Mouse (Mus musculus) A20 (cell line): ENCODE measurements around the gene Cyb561d2.

Experiments
- DNase-seq: peaks from one replicate; pipeline ENCODE4 v3.0.0-alpha.2; 2011; ENCODE audit warnings: low read depth, low spot score

The Cyb561d2 gene

GRCm38 (mm10) chr9:107571534-107572326 is 29.7 kb upstream of the Cyb561d2 start:
- DNase-seq: no peak

GRCm38 (mm10) chr9:107570845-107571244 is 28.9 kb upstream of the Cyb561d2 start:
- DNase-seq: no peak

GRCm38 (mm10) chr9:107570016-107570415 is 28.0 kb upstream of the Cyb561d2 start:
- DNase-seq: no peak

- no peak for DNase-seq
Measured at GRCm38 (mm10) chr9:107569270-107569669, 27.3 kb upstream of the Cyb561d2 start.

DNA sequence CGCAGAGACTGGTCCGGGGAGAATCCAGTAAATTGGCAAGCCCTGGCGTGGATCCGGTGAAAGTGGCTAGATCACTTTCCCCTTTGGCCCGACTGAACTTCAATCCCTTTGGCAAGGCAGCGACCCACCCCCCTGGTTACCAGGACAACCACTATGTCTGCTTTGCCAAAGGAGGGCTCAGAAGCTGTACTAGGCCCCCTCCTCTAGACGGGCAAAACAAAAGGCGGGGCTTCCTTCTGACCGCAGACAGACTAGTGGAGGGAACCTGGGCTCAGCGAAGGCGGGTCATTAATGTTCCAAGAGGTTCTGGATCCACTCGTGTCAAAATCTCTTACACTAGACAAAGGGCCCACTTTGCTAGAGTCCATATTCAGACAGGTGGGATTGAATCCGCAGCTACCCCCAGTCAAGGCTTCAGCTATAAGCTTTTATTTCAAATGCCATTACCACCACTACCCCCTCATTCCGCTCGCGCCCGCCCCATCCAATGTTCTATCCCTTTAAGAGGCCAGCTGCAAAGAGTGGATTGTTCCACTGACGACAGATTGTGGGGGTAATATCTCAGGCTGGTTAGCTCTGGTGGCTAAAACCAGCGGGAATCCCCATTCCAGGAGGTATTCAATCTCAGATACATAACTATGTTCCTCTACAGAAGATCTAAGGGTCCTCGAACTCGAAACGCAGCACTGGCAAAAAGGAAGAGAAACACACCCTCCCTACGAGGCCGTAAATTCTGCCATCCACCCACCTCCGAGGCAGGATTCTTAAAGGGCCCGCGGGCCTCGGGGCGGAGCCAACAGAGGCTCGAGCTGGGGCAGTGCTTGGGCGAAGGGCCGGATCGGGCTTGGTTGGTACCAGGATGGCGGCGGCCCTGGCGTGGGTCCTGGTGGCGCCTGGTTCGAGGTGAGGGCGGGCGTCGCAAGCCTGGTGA is 26.6 kb upstream of the Cyb561d2 start:
- DNase-seq: peak; percentile 95

GRCm38 (mm10) chr9:107567702-107568319 is 25.8 kb upstream of the Cyb561d2 start, which contains the start of gene Hyal2:
Gene Hyal2 (plus strand): TSS chr9:107567945.
- DNase-seq: no peak

- DNase-seq: no peak
Measured at GRCm38 (mm10) chr9:107566855-107567254, 24.9 kb upstream of the Cyb561d2 start.

DNA sequence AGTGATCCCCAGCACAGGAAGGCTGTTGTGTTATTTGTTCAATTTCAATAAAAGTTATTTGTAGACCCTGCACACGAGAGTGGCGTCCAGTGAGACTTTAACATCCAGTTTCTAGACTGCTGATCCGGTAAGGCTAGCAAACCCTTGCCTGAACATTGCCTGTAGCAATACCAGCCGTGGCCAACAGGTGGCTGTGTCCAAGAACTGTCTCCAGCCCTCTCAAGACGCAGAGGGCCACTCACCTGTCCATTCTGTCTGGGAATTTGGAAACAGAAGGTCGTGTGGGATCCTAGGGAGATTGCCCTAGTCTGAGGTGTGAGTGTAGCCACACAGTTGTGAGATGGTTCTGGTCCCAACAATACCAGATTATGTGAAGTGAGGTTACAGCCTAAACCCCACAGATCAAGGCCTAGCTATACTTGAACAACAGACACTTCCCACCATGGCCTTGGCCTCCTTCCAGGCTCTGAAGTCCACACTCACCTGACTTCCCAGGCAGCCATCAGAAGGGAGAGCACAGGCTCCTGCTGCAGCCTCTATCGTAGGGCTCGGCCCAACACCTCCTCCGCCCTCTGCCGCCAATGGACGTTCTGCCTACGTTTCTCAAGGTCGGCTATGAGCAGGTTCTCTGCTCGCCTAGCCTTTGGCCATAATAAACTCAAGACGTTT is 24.2 kb upstream of the Cyb561d2 start:
- DNase-seq: peak; percentile 82

- DNase-seq: peak; percentile 50
Measured at GRCm38 (mm10) chr9:107565556-107565955, 23.6 kb upstream of the Cyb561d2 start.

GRCm38 (mm10) chr9:107563029-107563581 is 21.1 kb upstream of the Cyb561d2 start, which contains the start of gene Tusc2:
Gene Tusc2 (plus strand): TSS chr9:107563255.
- DNase-seq: peak; percentile 96

GRCm38 (mm10) chr9:107556346-107556745 is 14.4 kb upstream of the Cyb561d2 start:
- no peak for DNase-seq

DNA sequence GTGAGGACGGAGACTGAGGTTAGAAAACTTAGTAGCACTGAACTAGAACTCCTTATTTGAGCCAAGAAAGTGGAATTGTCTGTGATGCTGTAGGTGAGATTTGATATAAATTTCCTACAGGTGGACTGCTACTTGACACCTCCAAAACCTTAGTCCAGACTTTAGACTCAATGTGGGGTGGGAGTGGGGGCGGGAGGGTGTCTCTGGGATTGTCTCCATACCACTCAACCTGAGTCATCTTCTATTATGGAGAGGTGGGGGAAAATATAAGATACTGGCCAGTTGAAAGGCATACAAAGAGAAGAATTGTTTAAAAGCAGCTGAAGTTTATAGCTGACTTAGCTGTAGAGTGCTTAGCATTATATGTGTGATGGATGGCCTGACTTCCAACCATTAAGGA is 13.7 kb upstream of the Cyb561d2 start:
- DNase-seq: no peak

GRCm38 (mm10) chr9:107555031-107555457 is 13.1 kb upstream of the Cyb561d2 start:
- no peak for DNase-seq

GRCm38 (mm10) chr9:107554319-107554825 is 12.4 kb upstream of the Cyb561d2 start:
- peak; percentile 100 for DNase-seq

DNA sequence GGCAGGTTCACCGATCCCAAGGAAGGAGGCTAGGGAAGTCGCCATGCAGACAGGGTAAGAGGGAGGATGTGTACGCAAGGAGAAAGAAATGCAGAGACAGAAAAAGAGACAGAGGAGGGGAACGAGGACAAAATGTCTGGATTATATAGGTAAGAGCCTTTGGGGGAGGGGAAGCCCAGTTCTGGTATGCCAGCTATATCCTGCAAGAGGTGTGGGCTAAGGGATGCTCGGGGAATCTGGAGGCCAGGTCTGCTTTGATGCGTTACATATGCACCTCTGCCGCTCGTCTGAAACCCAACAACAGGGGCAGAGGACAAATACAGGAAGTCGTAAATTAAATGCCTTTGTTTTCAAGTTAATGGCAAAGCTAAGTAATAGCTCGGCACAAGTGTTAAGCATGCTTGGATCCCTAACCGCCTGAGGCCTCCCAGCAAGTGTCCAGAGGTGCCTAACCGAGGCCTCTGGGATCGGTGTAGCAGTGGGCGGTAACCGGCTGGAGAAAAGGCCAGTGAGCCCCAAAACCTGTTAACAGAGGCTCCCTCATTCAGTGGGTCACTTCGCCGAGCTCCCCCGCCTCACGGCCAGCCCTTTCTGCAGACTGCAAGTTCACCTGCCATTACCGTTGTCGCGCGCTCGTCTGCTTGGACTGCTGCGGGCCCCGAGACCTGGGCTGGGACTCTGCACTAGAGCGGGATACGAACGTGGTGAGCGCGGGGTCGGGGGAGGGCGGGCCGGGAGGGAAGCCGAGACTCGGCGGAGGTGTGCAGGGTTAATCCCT is 11.7 kb upstream of the Cyb561d2 start:
- DNase-seq: peak; percentile 62

DNA sequence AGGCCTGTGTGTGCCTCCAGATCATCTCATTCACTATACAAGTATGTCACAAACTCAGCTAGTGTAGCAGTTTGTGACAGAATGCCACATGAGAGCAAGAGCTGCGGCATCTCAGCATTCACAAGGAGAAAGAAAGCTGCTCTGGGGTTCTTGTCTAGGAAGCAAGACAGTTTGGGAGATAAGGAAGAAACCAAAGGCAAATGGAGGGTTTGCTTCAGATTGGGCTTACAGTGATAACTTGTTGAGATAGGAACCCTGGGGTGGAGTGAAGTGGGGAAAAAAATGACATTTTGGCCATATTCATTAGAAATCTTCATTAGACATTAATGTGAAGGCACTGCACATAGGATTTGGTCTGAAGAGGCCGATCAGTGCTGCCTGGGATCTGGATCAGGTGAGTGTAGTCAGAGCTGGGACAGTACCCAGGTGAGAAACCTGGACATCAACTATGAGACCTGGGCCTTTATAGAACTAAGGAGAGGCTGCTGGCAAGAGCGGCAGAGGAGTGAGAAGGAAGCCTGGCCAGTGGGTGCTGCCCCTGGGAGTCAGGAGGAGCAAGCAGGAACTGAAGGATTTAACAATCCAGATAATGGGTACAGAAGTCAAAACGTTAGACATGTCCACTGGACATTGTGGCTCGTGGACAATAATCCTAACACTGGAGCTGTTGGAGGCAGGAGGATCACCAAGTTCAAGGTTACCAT is 10.8 kb upstream of the Cyb561d2 start:
- no peak for DNase-seq

DNA sequence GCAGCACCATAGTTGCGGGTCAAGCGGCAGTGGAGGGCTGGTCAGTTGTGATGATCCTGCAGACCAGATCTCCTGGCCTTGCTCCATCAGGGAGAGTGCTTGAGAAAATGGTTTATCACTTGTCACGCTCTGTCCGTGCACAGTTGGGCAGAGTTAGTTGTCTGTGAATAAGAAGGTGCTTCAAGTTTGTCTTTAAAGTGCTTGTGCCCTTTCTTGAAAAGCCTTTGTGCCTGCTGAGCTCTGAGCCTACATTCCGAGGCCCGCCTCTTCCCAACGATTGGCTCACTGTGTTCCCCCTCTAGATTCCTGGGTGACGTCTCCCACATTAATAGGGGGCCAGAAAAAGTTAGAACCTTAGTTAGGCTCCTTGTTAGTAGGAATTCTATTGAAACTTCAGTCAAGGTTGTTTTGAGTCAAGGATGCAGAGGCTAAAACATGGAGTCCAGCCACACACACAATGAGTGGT is 9.9 kb upstream of the Cyb561d2 start:
- DNase-seq: no peak

DNA sequence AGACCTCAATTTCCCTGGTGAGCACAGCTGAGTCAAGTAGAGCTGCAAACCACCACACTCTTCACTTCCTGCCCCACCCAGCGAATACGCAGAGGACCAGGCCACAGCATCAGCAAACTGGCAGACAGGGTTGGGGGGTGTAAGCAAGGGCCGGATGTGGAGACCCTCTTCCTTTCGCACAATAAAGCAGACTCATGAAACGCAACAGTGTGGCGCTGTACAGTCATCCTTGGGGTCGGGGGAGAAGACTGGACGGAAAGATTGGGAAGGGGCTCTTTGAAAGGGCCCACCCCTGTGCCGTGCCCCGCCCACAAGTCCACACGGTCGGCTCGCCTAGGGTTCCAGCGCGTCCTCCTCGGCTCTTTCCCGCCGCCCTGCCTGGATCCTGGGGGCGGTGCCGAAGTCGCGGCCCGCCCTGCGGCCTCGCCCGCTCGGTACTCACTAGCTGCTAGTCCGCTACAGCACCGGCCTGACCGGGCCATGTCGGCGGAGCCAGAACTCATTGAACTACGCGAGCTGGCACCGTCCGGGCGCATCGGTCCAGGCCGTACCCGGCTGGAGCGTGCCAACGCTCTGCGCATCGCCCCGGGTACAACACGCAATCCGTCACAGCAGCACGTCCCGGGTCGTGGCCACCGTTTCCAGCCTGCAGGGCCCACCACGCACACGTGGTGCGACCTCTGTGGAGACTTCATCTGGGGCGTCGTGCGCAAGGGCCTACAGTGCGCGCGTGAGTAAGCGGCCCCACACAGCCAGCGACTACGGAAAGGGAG is 9.3 kb upstream of the Cyb561d2 start, which contains the start of gene Rassf1:
Gene Rassf1 (plus strand): TSS at position 439 of the 773 bp plus-strand sequence.
- no peak for DNase-seq
